Mouse (Mus musculus) kidney, adult 2 months (tissue): Measurements from ENCODE around the gene Gnl3l. TPM values are rescaled to one million over a fixed set of nuclear protein-coding genes. Genes with fewer than 3 reads are reported as not detected.

Experiments used
- DNase-seq: peaks from one replicate; pipeline ENCODE4 v3.0.0; 2021
- H3K27ac ChIP-seq: fragments of 200-500 bp; 2 replicates; pipeline ENCODE4 v1.5.1; 2012; ENCODE audit warnings: low read depth, low read length, control low read depth, inconsistent platforms; ENCODE audit not compliant: insufficient read depth
- H3K27me3 ChIP-seq: fragments of 200-500 bp; replicated peaks from 2 replicates; pipeline ENCODE4 v1.6.1; 2012; ENCODE audit warnings: mild to moderate bottlenecking, moderate library complexity, low read length, inconsistent platforms; ENCODE audit not compliant: control insufficient read depth, insufficient read depth
- H3K36me3 ChIP-seq: fragments of 200-500 bp; 2 replicates; pipeline ENCODE4 v1.6.1; 2012; ENCODE audit warnings: mild to moderate bottlenecking, moderate library complexity, low read length, inconsistent platforms; ENCODE audit not compliant: control insufficient read depth, insufficient read depth
- H3K4me1 ChIP-seq: fragments of 200-500 bp; 2 replicates; pipeline ENCODE4 v1.6.1; 2011; ENCODE audit warnings: low read length; ENCODE audit not compliant: control insufficient read depth, insufficient read depth
- H3K4me3 ChIP-seq: fragments of 200-500 bp; 2 replicates; pipeline ENCODE4 v1.5.1; 2011; ENCODE audit warnings: mild to moderate bottlenecking, low read depth, low read length, control low read depth; ENCODE audit not compliant: insufficient read depth
- CTCF ChIP-seq: fragments of 200-500 bp; conservative IDR thresholded peaks from 2 replicates; pipeline ENCODE4 v1.5.1; 2011; ENCODE audit warnings: low read depth, mild to moderate bottlenecking, control low read depth, low read length, moderate library complexity, mixed read lengths; ENCODE audit not compliant: insufficient read depth, insufficient read length
- POLR2A ChIP-seq: fragments of 200-500 bp; IDR thresholded peaks from one replicate; pipeline ENCODE4 v1.6.1; 2011; ENCODE audit warnings: low read depth, low read length, control low read depth
- WGBS: fragments of 180-500 bp; shearing (Covaris S2); methylation state at CpG from one replicate; pipeline ENCODE4 v1.1.7; 2018; 5-methylcytosine and 5-hydroxymethylcytosine counted together
- polyA plus RNA-seq: library from polyadenylated mRNA; depleted of rRNA; stranded (reverse); fragments of >200 nt; gene quantifications from 2 replicates; pipeline ENCODE4 v1.2.3, GENCODE M21; 2012; rRNA removed

Gnl3l gene
- polyA plus RNA-seq, 1 experiment: 14.3 TPM

DNA sequence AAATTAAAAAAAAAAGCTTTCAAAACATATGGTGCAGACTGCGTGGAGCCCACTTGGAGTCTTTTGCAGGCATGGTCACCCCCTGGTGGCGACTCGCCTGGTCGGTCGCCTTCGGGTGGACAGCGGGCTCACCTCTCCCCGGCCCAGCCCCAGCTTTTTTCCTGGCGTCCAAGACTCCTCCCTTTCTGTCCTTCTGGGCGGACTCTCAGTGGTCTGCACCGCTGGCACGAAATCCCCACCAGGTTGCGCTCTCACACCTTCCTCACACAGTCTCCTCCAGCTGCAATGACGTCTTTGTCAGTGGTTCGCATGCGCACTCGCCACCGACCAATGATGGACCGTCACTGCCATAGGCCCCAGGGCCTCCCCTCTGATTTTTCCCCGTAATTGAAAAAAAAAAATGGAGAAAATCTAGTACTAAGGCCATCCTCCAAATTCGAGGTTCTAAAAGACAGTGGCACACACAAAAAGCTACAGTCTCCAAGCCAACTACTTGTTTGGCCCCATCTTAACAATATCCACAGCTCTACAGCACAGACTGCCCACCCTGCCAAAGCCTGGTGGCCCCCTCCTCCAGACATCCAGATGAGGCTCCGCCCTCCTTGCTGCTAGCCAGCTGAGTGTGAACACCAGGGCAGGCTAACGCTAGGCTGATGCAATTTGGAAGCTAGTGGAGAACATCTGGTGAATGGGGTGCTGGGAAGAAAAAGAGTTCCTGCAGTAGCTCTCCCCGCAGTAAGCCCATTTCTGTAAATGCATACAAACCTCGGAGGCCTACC, 60.4 kb downstream of the Gnl3l start:
- Histone ChIP-seq H3K4me3 (peak overlapping the region; percentile 16), H3K27me3 (no peaks in the 10 kb centered on the region), H3K4me1 (no peaks in the 10 kb centered on the region), H3K27ac (no peak overlapping the region), H3K36me3 (no peaks in the 10 kb centered on the region)
- TF ChIP-seq CTCF: peak; percentile 45
- TF ChIP-seq POLR2A: no peak
- 5% methylated on average over 25 of the region's 25 CpGs for WGBS
- peak; percentile 79 for DNase-seq

DNA sequence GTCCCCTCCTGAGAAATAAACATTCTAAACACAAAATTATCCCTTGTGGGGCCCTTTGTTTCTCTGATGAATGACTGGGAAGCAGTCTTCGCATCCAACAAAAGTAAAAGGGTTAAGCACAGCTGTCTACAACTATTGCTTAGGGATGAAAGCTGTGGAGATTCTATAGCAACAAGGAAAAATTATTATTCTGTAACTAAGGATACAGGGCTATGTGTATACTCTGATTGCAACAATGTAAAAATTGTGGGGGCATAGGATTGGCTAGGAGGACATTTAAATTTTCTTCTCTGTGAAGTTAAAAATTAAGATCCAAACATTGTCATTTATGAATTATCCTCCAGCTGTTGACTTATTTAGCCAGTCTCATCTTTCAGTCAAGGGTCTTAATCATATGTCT, 61.1 kb downstream of the Gnl3l start:
- Histone ChIP-seq H3K36me3 (no peaks in the 10 kb centered on the region), H3K27me3 (no peaks in the 10 kb centered on the region), H3K4me3 (no peak overlapping the region), H3K27ac (no peak overlapping the region), H3K4me1 (no peaks in the 10 kb centered on the region)
- WGBS: 80% methylated on average over 1 of the region's 1 CpGs
- no peak for DNase-seq
- TF ChIP-seq CTCF (no peak), POLR2A (no peak)

DNA sequence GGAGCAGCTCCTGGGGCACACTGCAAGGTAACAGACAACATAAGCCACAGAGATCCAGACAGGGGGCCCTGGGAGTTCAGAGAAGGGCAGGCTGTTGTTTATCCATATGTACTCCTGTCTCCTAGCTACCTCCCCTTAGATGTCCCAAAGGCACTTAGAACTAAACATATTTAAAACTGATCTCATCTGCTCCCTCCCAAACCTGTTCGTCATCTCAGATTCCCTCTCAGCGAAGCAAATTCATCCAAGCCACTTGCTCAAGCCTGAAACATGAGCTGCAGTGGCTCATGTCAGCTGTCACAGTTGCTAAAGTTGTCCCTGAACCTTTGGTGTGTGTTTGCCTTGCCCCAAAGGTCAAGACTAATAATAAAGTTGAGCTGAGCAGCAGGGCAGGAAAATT, 61.7 kb downstream of the Gnl3l start:
- H3K27me3 ChIP-seq: no peaks in the 10 kb centered on the region
- H3K27ac ChIP-seq: no peak overlapping the region
- 60% methylated on average over 2 of the region's 2 CpGs for WGBS
- H3K36me3 ChIP-seq: no peaks in the 10 kb centered on the region
- H3K4me3 ChIP-seq: no peak overlapping the region
- TF ChIP-seq POLR2A: no peak
- TF ChIP-seq CTCF: no peak
- no peaks in the 10 kb centered on the region for H3K4me1 ChIP-seq
- DNase-seq: no peak

DNA sequence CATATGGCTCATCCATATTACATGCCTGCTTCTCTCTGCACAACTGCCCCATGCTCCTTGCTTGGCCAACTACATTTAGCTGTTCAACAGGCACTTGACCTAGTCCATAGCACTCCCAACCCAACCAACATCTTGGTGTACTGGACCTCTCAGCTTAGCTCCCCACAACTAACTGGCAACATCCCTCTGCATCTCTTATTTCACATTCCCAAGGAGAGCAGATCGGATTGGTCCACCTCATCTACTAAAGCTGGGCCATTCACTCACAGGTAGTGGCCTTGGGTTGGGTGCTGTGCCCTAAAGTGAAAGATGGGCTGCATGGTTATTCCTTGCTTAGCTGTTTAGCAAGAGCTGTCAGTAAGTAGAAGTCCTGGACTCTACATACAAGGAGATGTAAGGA, 62.4 kb downstream of the Gnl3l start:
- no peak for DNase-seq
- Histone ChIP-seq H3K36me3 (no peaks in the 10 kb centered on the region), H3K27me3 (no peaks in the 10 kb centered on the region), H3K4me1 (no peaks in the 10 kb centered on the region), H3K4me3 (no peak overlapping the region), H3K27ac (no peak overlapping the region)
- TF ChIP-seq CTCF: no peak
- no peak for TF ChIP-seq POLR2A
- 95% methylated on average over 1 of the region's 1 CpGs for WGBS

Other genes starting within 250 kb of the Gnl3l start
- gene Maged2, start 203.0 kb downstream of the Gnl3l start, polyA plus RNA-seq: 23.6 and 26.1 TPM in 2 replicates
- 9.9 and 10.3 TPM in 2 replicates for gene Fgd1, start 28.8 kb upstream of the Gnl3l start, polyA plus RNA-seq
- 8.3 and 9.6 TPM in 2 replicates for gene Tsr2, start 79.2 kb upstream of the Gnl3l start, polyA plus RNA-seq
- gene Wnk3, start 180.8 kb upstream of the Gnl3l start, polyA plus RNA-seq: 0.14 and 0.30 TPM in 2 replicates